Mouse (Mus musculus) adrenal gland, postnatal 25 days (tissue): ENCODE data around the gene Eif3j1. TPM values are rescaled to one million over a fixed set of nuclear protein-coding genes. Genes with fewer than 3 reads are reported as not detected.
"Not testable (repeated sequence)": the region's sequence is repeated elsewhere in the genome, so short reads cannot be mapped to it uniquely, and the experiment has no call there.

ENCODE experiments used
- DNase-seq: peaks from one replicate; pipeline ENCODE4 v3.0.0; 2021; ENCODE audit warnings: mixed read lengths
- long read RNA-seq: library from polyadenylated mRNA; stranded (forward); transcript quantifications from one replicate; pipeline ENCODE4 v2.0.0, GENCODE M21; 2021
- total RNA-seq: library from RNA; stranded (reverse); gene quantifications from 2 replicates; pipeline ENCODE4 v1.2.3, GENCODE M21; 2021

Gene Eif3j1
- 17.4 and 20.5 TPM in 2 replicates for total RNA-seq
- long read RNA-seq, full-length matches to known transcripts = 70 of 92 reads
- long read RNA-seq, partial matches to known transcripts = 17 of 92 reads
- long read RNA-seq, other reads (novel, unspliced or antisense) = 5 of 92 reads

DNA sequence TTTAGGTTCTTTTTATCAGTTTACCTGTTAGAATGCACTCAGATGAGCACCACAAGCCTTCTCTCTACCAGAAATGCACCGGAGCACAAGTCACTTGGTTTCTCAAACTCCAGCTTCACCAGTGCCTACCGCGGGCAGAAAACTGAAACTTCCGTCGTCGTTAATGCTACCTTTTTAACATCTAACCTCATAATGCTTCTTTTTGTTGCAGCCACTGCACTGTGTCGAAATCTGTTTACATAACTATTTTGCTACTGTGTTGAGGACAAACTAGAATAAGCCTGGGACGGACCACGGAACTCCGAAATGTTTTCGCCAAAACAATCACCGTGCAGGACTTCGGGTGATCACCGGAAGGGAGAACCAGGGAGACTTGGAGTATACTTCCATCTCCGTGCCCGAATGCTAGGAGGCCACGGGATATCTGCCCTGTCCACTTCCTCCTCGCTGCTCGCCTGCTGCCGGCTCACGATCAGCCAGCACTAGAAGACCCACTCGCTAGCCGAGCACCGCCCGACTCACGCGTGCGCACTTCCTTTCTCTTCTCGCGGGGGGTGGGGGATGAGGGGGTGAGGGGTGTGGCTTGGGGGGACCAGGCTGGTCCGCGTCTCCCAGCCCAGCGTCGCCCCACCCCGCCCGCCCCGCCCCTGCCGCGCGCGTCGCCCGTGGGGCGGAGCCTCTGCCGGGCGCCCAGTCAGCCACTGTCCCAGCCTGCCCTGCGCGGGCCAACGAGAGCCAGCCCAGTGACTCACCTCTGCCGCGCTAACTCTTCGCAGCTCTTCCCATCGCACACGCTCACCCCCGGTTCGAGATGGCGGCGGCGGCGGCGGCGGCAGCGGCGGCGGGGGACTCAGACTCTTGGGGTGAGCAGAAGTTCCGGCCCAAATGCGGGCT, at the start of gene Eif3j1:
Gene Eif3j1, plus strand, starts transcription at position 685 of the 894 bp plus-strand sequence.
- DNase-seq = peak; percentile 89

DNA sequence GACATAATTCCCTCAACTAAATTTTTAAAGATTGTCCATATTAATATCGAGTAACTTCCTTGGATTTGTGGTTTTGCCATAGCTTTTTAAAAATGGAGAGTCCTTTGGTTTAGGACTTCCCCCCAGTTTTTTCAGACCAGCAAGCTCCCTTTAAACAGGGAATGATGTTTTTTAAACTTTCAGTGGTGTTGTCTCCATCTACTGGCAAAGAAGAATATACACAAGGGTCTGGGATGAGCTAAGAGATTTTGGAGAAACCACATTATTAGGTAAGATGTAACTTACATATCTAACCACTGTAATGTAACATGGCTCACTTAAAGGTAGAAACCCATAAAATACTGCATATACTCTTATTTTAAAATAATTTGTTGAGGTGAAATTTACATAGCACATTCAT, 32.6 kb upstream of the Eif3j1 start:
- DNase-seq = no peak

DNA sequence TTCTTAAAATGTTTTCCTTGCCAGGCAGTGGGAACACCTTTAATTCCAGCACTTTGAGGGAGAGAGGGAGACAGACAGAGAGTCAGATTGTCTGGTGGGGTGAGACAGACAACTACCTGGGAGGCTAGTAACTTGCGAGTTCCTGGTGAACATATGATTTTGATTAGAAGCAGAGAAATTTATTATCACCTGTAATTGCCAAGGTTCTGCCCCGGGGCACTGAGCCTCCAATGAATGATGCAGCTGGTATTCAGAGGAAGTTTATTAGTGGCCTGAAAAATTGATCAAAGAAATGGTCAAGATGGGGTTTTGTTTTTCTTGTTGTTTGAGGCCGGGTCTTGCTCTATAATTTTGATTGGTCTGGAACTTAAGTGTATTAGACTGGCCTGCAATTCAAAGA, 19.5 kb upstream of the Eif3j1 start:
- DNase-seq = no peak

DNA sequence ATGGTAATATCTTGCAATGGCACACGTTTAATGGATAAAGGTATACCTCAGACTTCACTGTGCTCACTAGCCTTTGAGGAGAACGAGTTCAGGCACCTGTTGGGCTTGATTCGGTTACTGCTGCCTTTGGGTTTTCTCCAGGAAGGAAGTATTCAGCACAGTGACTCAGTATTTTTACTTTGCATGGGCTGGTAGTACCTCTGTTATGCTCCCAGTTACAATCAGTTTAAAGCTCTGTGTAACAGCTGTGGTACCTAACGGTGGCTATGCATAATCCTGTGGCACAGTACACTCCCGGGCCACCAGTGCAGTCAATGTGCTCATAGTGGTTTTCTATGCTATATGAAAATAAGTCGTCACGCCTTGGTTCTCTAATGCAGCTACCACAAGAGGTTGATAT, 16.9 kb upstream of the Eif3j1 start:
- no peak for DNase-seq

DNA sequence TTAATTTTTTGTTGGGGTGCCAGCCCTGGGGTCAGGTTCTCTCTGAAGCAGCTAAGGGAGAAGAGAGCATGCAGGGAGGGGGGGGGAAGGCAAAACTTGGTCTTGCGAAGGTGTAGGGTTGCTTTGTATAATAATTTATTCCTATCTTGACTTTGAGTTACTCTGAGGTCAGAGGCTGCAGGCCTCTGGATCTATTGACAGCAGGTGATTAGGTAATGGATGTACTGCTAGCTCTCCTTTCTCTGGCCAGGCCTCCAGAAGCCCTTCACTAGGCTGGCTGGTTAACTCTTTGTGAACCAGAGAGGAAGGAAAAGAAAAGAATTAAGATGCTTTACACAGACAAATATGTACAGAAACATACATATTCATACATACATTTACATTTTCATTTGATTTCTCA, 9.6 kb upstream of the Eif3j1 start:
- no peak for DNase-seq

DNA sequence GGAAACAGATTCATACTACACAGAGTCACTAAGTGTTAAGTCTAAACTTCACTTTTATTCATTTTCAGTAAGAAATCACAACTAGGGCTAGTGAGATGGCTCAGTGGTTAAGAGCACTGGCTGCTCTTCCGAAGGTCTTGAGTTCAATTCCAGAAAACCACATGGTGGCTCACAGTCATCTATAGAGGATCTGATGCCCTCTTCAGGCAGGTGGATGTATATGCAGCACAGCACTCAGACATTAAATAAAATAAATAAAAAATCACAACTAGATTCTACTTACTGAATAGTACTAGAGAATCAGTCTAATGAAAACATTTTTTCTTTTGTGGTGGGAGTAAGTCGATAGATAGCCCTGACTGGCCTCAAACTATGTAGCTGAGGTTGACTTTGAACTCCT, 6.1 kb upstream of the Eif3j1 start:
- no peak for DNase-seq

DNA sequence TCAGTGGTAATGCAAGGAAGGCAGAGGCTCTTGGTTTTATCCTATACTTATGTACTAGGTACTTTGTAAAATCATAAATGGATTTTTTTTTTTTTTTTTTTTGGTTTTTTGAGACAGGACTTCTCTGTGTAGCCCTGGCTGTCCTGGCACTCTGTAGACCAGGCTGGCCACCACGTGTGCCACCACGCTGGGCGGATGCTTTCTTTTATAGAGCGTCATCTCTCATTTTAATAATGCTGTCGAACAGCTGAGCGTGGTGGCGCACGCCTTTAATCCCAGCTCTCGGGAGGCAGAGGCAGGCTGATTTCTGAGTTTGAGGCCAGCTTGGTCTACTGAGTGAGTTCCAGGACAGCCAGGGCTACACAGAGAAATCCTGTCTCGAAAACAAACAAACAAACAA, 1.3 kb upstream of the Eif3j1 start:
- DNase-seq = not testable (repeated sequence)

DNA sequence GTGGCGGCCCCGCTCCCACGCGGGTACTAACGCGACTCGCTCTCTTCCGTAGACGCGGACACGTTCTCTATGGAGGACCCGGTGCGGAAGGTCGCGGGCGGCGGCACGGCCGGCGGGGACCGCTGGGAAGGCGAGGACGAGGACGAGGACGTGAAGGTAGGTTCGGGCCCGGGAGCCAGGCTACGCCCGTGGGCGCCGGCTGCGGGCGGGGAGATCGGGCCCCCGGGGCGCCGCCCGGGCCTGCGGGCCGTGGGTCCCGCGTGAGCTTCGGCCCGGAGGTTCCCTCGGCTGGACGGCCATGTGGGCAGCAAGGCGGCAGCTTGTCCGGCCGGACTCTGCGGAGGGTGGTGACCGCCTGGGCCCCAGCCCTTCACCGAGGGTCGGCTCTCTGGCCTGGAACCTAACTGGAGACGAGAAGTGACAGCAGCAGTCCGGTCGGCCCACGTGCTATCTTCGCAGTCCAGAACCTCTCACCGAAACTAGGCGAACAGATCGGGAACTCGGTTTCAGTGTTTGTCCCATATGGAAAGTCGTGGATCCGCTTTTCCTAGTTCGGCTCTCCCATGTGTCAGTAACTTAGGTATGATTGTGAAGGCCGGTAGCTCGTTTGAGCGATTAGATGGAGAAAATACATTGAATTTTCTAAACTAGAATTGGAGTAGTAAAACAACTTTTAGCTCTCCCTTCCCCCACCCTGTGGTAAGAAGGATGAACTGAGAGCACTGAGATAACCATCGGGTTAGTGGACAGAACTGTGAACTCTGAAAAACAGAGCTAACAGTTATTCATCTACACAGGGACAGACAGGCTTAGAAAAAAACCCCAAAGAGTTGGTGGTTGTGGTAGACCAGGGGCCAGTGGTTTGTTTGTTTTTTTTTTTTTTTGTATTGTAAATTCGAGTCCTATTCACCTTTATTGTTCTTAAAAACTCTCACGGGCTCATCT, 682 bp downstream of the Eif3j1 start:
- peak; percentile 54 for DNase-seq

DNA sequence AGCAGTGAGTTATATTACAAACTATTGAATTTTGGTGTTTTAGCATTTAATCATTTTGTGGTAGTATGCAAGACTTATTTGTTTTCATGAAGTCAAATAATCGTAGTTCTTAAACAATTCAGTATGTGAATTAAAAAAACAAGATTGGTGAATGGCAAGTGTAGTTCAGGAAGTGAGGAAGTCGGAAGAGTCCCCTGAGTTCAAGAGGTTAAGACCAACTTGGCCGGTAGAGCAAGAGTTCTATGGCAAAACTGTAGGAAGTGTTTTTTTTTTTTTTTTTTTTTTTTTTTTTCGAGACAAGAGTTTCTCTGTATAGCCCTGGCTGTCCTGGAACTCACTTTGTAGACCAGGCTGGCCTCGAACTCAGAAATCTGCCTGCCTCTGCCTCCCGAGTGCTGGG, 3.6 kb downstream of the Eif3j1 start:
- no peak for DNase-seq

DNA sequence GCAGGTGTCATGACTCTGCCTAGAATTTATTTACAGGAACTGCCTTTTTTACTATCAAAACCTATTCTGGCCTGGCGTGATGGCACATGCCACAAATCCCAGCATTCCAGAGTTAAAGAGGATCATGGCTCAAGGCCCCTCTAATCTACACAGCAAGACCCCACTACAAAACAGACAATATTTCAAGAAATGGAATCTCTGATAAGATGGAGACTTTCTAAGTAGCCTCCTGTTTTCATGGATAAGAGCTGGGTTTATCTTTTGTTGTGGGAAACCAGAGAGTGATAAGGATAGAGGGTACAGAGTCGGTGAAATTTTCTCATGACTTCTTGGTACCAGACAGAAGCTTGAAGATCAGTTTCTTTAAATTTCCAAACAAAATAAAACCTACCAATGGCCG, 7.7 kb downstream of the Eif3j1 start:
- DNase-seq = no peak

DNA sequence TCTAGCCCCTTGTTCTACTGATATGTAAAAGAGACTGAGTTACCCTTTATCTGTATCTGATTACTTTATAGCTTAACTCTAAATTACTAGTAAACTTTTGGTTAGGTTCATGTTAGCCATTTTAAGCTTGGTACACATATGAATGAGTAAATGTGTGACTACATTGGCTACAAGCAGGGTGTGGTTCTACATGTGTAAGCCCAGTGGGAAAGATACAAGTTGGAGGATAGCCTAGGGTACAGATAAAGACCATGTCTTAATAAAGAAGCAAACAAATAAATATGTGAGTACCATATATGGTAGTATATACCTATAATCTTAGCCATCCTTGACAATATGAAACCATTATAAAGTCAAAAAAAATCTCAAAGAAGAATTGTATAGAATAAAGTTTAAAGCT, 15.6 kb downstream of the Eif3j1 start:
- DNase-seq = no peak

DNA sequence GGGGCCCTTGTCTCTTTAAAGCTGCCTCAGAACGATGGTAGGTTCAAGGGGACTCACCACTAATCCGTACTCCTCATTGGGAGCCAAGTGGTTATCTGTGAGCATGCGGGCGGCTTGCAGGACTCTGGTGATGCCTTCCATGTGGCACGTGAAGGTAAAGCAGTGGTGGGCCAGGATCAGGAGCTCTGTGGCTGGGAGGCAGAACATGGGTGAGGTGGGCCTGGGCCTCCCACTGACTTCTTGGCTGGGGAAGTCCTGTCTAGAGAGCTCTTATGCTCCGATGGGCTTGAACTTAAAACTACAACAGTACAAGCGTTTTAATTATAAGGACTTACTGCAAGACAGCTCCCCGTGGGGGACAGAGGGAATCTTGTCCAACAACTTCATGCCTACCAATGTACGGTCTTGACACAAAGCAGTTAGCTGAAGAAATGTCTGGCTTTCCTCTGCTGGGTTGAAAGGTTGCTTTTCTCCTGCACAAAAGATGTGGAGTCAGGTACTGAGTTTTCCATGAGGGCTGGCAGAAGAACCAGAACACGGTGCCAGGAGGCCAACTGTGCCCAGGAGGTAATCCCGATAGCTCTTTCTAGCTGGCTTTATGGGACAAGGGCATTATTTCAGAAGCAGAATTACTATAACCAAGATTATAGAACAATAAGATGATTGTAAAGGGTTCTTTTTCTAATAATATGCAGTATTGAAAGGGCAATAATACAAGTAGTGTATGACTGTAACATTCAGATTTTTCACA, 31.2 kb downstream of the Eif3j1 start:
- DNase-seq = no peak

DNA sequence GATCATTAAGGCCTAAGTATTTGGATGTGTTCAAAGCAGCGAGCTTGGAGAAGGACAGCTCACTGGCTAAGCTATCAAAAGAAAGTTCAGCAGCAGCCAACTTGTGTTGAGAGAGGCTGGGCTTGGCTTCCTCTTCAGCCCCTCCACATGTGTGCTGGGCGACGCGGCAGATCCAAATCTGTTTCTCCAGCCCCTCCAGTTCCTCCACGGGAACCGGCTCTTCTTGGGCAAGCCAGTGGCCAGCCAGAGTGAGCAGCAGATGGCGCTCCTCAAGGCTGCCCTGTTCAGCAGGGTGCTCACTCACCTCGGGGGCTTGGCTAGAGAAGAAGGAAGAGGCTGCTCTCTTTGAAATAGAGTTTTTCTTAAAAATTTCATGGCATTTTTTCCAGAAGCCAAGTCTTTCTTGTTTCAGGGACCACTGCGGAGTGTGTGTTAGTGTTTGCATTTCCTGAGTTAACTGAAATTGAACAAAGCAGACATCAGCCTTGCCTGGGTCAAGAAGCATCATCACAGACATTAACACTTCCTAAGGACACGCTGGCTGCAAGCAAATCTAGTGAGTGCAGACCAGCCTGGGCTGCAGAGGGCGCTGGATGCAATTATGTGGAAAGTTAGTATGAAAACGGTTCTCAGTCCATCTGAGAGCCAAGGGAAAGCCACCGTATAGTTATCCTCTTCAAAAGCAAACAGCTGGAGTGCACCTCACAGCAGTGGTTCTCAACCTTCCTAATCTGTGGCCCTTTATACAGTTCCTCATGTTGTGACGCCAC, 37.0 kb downstream of the Eif3j1 start:
- peak; percentile 37 for DNase-seq

DNA sequence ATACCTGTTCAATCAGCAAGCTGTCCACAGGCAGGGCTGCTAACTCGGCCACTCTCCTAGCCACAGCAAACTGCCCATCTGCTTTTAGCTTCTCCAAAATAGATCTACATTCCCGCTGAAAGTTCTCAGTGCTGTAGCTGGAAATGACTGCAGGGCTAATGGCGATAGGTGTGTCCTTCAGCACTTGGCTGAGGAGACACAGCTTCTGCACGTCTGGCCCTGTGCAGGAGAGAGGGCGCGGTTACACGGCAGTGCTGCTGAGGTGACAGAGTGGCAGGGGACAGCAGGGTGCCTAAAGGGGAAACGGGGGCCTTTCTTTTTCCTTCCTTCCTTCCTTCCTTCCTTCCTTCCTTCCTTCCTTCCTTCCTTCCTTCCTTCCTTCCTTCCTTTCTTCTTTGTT, 37.9 kb downstream of the Eif3j1 start:
- no peak for DNase-seq

DNA sequence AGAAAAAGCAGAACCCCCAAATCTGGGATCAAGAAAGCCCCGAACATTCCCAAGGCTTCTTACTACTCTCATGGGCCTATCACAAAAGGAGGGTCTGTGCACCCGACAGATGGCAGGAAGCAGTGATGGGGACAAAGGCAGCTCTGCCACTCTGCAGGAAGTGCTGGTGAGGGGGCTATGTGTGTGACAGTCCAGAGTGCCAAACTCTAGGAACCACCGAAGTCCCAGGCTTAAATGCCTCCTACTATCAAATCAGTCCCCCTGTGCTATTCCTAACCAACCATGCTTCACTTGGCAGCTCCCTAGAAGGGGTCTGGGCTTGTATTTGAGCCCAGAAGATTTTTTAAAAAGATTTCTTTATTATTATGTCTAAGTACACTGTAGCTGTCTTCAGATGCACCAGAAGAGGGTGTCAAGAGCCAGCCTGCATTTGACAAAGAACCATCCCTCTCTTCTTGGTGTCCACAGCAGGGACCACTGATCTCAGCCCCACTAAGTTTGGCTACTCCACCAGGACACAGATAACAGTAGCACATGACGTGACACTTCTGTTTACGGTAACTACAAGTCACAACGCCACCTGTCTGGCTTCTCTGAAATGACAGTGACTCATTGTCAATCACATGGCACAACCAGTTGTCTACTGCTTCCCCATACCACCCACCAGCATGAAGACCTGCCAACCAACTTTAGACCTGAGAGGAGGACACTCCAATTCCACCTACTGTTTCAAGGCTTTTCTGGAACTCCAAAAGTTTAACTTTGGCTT, 41.0 kb downstream of the Eif3j1 start:
- no peak for DNase-seq

DNA sequence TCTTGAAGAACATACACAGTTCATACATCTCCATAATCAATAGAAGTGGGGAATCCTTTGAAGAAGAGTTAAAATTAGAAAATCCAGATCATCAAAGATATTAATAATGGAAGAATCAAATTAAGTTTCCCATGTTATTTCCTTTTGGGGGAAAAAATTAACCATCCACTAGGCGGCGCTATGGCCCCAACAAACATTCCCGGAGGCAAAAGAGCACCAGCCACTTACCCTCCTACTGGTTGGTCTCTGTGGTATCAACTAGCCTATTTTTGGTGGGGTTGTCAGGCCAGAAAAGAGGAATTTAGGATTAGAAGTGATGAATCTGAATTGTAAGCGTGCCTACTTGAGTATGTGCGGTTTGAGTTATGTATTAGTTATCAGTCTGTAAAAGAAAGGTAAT, 41.6 kb downstream of the Eif3j1 start:
- peak; percentile 52 for DNase-seq

DNA sequence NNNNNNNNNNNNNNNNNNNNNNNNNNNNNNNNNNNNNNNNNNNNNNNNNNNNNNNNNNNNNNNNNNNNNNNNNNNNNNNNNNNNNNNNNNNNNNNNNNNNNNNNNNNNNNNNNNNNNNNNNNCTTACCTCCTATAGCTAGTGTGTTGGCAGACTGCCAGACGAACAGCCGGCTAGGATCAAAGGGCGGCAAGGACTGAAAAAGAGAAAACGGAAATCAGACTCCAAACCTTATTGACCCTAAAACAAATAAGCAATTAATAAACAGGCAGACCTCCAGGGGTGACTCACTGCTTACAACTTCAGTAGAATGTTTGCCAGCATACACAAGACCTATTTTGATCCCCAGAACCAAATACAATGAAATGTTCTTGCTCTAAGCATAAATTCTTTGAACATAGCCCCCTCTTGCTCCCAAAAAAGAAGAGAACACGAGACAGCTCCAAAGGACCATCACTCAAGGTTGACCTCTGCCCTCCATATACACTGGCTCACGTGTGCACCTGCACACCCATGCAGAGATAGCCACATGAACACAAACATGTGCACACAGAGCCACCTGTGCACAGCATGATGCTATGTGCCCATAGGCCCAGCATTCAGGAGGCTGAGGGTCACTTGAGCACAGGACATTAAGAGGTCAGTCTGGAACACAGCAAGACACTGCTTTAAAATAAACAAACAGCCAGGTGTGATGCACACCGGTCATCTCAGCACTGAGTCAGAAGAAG, 53.5 kb downstream of the Eif3j1 start:
- peak; percentile 16 for DNase-seq

DNA sequence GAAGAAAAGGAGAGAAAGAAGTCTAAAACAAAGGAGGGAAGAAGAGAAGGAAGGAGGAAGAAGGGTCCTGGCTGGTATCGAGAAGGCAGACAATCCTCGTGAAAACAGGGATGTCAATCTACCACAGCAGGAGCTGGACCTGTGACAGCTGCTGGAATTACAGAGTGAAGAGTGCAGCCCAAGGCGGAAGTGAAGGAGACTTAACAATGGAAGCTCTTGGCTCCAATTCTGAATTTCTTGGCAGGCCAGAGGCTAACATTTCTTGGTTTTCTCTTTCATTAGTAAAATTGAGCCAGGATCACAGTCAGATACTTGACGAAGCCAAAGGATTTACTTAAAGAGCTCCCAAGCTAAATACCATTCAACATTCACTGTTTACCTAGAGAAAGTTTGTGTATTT, 58.1 kb downstream of the Eif3j1 start:
- DNase-seq = no peak

DNA sequence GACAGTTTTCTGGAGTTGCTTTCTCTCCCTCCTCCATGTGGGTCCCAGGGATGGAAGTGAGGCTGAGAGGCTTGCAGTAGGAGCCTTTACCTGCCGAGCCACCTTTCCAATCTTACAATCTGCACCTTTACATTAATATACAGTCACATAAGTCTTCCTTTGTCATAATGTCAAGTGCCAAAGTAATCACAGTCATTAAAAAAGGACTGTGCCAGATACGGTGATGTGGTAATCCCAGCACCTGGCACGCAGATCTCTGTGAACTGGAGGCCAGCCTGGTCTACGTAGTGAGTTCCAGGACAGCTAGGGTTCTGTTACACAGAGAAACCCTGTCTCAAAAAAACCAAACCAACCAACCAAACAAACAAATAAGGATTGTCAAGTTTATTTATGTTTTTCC, 65.5 kb downstream of the Eif3j1 start:
- no peak for DNase-seq

DNA sequence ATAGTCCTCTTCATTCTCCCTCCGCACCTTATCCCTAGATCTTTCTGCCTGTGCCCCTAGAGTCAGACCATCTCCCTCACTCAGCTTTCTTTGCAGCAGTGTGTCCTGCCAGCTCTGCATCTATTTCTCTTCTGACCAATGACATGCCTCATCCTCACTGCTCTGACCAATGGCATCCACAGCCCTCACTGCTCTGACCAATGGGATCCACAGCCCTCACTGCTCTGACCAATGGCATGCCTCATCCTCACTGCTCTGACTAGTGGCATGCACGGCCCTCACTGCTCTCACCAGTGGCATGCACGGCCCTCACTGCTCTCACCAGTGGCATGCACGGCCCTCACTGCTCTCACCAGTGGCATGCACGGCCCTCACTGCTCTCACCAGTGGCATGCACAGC, 69.3 kb downstream of the Eif3j1 start:
- DNase-seq = not testable (repeated sequence)
